Mouse (Mus musculus): ENCODE data around the gene Mcub.
A peak's percentile ranks its signal among the peaks of the same experiment; 100 is the strongest.

The Mcub gene

DNA sequence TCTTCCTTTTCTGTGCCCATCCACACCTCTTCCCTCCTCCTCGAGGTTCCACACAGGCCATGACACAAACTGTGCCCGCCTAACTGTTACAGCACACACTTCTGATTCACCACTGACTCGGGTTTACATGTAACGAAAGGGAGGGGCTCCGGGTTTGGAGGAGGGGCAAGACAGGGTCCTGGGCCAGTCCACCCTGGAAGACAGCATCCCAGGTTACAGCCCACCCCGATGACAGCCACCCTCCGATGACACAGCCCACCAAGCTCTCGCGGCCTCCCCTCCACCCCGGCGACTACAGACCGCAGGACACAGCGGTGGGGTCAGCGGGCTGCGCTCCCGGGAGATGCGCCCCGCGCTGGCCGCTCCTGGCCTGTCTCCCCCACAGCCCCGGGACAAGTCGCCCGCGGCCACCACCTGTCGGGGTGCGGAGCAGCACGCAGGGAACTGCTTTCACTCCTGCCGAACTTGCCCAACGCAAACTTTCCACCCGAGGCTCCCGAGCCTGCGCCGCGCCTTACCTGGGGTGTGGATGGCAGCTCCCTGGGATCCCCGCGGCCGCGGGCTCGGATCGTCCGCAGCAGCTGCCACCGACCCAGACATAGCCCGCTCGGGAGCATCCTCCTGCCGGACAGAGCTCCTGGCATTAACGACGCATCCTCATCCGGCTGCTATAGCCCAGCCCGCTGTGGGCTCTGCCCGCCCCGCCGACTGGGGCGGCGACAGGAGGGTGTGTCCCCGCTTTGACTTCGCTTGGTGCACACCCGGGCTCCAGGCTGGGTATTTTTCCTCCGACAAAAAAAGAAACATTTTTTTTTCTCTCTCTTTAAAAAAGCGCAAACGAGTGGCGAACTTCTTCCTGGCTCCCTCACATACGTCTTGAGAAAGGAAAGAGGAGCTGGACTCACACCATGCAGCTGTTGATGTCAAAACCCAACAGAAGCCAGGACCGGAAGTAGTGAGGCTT, at the start of gene Mcub:
Mcub (minus strand) TSS at position 775 of the 964 bp plus-strand sequence.
- peak; percentile 44 for DNase-seq (ENCODE audit: low read depth, low spot score)

DNA sequence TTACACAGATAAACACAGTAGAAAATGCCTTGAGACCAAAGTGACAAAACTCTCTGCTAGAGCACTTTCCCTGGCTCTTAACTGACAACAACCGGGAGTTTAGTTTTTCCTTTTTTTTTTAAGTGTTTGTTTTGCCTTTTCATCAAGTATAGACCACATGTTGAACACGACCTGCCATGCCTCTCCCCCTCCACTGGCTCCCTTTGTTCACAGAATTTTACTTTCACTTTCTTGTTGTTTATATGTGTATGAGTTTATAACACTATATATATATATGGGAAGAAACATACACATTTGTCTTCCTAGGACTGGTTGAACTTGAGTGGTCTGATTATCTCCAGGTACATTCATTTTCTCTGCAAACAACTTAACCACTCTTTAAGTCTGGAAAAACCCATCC, 42.9 kb upstream of the Mcub start:
- no peak for DNase-seq (ENCODE audit: low read depth, low spot score)

DNA sequence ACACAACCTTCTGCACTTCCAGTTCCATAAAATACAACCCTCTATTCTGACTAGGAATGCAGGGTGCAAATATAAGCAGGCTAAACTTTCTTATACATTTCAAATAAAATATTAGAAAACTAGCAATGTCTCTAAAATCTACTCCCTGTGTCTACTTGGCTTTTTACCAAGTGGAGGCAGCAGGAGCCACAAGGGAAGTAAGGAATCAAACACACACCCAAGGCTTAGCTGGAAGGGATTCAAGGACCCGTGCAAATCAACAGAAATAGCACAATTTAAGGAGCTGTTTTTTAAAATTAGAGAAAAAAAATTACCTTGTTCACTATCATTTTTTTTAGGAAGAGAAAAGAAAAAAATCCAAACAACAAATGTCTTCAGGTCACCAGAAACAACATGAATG, 41.2 kb upstream of the Mcub start:
- no peak for DNase-seq (ENCODE audit: low read depth, low spot score)

DNA sequence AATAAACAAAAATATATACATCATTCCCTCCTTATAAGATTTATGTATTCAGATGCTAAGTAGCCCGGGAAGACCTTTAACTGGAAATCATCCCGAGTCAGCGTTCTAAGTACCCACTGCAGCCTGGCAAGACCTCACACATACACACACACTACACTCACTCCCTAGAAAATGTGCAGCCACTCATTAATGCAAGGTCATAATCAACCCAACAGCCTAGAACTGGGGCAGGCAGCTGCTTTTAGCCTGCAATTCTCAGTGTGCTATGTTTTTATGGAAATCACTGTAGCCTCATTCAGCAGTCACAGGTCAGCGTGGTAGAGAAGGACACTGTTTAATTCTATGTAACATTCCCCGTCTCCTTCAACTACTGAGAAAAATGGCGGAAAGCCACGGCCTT, 36.1 kb upstream of the Mcub start:
- DNase-seq (ENCODE audit: low read depth, low spot score): no peak

DNA sequence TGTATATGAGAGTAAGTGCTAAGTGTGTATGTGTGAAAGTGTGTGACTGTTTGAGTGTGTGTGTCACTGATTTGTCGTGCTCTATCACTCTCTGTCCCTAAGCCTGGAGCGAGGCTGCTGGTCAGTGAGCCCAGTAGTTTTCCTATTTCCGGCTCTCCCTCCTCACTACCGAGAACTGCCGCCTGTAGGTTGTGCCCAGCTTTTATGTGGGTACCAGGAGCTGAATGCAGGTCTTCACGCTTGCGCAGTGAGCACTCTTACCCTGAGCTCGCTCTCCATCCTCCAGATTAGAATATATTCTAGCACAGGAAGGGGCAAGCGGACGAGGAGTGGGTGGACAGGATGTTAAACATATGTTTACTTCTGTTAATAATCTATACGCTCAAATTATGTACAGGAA, 30.9 kb upstream of the Mcub start:
- DNase-seq (ENCODE audit: low read depth, low spot score): no peak

DNA sequence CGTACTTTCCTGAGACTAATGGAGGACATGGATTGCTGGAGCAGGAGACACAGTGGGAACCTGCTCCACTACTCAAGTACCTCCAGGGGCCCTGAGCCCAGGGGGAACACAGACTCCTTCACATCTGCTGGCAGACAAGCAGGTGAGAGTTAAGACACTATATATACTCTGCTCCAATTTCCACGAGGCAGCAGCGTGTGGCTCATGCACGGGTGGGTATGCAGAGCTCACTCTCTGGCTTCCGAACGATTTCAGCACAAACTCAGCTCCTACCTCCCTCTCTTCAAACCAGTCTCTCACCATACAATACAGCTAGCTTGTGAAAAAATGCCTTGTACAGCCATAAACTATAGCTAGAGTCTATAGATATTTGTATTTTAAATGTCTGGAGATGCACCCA, 28.5 kb upstream of the Mcub start:
- DNase-seq (ENCODE audit: low read depth, low spot score): no peak

DNA sequence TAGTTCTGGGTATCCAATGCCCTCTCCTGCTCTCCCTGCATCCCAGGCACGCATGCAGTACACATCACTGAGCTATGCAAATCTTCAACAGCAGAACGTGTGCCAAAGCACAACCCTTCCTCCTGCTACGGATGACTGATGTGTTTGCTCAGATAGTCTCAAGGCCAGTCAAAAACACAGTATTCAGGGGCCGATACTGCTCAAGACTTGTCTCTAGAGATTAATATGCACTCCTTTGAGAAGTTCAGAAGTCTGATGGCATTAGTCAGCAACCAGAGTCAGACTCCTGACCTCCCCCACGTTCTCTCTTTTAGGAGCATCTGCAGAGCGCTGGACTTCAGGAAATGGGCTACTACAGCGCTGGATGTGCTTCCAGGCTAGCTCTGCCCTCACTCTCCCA, 28.0 kb upstream of the Mcub start:
- DNase-seq (ENCODE audit: low read depth, low spot score): no peak

DNA sequence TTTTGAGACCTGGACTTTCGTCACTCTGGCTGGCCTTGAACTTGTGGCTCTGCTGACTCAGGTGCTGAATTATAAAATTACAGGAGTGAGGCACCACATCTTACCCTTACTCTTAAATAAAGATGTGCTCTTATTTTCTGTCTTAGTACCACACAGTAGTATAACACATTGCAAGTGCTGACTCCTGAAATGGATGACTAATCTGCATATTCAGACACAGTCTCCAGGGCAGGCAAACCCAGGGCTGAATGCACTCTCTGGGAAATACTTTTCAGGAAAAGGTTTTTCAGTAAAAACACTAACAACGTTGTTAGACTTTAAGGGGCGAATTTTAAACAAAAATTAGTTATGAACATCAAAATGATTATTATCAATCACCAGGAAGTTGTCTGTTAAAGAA, 27.3 kb upstream of the Mcub start:
- DNase-seq (ENCODE audit: low read depth, low spot score): no peak

DNA sequence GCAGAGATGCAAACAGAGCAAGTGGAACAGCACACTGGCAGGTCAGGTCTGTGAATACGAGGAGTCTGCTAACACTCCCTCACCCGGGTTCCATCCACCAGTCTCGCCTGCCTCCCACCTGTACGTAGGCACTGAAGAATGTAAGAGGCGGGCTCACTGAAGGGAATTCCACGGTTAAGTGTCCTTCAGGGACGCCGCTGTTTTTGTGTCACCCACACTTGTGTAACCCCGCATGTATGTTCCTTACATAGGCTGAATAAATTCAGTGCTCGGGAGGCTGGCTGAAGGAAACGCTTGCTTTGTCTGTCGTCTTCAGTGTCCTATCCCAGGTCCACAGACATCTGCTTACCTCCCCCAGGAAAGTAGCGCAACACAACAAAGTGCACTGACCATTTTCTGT, 17.3 kb upstream of the Mcub start:
- DNase-seq (ENCODE audit: low read depth, low spot score): no peak

DNA sequence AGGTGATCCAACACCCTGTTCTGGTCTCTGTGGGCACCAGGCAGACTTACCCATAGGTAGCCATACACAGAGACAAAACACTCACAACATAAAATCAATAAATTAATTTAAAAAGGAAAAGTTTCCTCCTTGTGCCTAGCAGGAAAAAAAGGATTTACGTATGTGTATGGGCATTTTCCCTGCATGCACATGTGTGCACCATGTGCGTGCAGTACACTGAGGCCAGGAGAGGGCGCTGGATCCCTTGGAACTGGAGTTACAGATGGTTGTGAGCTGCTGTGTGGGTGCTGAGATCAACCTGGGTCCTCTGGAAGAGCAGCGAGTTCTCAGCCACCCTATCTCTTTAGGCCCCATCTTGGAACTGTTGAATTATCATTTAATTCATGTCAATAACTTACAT, 15.3 kb upstream of the Mcub start:
- DNase-seq (ENCODE audit: low read depth, low spot score): no peak

DNA sequence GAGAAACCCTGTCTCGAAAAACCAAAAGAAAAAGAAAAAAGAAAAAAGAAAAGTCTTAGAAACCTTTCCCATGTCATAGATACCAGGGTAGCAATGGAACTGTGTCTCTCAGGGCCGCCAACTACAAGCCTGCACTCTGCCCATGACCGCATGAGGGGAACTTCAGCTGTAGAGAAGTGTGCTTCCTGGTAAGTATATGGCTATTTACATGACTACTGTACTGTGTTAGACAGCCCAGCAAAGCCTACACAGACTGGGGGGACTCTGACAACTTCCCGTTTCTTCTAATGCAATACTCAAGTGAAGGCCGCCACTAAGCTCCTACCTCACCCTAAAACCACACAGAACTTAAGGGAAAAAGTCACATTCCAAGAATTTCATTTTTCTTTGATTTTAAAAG, 14.8 kb upstream of the Mcub start:
- no peak for DNase-seq (ENCODE audit: low read depth, low spot score)

DNA sequence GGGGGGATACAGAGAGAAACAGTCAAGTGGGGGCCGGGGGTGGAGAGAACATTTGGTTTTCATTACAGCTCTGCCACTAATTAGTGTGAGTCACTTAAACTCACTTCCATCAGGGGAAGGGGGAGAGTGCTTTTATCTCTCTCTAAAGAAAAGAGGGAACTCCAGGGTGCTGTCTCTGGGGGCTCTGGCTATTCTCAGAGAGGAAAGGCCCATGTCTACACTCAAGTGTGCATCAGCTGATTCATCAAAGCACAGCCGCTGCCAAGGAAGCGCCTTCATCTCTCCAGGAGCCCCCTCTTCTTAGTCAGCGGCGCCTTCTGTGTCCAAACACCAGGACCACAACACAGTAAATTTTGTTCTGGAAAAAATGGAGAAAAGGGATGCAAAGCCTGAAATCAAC, 12.3 kb upstream of the Mcub start:
- DNase-seq (ENCODE audit: low read depth, low spot score): no peak

DNA sequence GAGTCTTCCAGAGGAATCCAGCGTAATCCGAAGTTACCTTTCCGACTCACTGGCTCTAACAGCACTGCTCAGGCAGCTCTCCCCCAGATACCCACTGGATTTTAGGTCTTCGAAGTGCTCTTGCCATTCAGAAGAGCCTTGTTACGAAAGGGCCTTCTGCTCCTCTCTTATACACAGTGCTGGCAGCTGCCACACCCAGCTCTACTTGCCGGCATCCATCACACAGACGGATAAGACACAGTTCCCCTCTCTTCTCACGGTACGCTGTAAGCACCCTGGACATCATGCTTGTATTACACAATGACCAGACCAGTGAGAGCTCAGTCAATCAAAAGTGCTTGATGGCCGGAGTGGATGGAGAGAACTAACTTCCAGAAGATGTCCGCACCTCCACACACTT, 11.8 kb upstream of the Mcub start:
- DNase-seq (ENCODE audit: low read depth, low spot score): no peak

DNA sequence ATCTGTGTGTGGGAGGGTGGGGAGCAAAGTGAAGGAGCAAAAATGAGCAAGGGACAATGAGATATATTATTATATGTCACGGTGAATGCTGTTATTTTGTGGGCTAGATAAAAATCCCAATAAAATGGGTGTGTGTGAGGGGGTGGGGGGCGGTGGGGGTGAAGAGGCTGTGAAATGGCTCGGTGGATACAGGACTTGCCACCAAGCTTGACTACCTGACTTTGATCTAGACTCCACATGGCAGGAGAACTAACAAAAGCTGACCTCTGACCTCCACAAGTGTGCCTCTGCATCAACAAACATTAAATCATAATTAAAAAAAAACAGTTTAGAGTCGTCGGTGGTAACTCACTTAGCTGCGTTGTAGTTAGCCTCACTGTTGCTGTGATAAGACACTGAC, 9.5 kb upstream of the Mcub start:
- no peak for DNase-seq (ENCODE audit: low read depth, low spot score)

DNA sequence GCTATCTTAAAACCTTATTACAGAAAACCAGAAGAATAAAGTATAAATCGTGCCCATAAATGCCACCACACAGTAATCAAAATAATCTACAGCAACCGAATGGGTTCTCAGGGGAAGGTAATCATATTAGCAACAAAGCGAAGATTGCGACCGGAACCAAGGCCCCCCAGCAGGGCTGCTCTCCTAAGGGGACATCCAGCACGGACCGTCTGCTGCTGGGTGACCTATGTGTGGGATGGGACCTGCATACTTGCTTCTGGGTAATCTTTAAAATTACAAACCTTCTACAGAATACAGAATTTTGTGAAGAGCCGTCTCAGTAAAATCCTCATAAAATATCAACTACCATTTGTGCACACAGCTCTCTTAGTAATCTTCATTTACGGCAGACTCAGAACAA, 8.7 kb upstream of the Mcub start:
- DNase-seq (ENCODE audit: low read depth, low spot score): no peak

DNA sequence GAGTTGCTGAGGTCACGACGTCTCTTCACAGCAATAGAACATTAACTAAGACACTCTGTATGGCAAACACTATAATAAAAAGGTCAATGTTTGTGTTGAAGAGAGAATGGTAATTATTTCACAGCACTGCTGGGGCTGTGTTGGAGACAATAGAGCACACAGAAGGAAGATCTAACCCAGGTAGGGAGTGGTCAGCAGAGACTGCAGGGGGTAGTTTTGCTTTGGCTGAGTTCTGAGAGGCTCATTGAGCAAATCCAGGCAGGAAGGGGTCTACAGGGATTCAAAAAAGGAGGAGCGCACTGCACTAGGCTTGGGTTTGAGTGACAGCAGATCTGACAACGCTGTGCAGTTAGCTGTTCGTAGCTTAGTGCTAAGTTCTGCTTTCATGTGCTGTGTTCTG, 6.3 kb upstream of the Mcub start:
- no peak for DNase-seq (ENCODE audit: low read depth, low spot score)

DNA sequence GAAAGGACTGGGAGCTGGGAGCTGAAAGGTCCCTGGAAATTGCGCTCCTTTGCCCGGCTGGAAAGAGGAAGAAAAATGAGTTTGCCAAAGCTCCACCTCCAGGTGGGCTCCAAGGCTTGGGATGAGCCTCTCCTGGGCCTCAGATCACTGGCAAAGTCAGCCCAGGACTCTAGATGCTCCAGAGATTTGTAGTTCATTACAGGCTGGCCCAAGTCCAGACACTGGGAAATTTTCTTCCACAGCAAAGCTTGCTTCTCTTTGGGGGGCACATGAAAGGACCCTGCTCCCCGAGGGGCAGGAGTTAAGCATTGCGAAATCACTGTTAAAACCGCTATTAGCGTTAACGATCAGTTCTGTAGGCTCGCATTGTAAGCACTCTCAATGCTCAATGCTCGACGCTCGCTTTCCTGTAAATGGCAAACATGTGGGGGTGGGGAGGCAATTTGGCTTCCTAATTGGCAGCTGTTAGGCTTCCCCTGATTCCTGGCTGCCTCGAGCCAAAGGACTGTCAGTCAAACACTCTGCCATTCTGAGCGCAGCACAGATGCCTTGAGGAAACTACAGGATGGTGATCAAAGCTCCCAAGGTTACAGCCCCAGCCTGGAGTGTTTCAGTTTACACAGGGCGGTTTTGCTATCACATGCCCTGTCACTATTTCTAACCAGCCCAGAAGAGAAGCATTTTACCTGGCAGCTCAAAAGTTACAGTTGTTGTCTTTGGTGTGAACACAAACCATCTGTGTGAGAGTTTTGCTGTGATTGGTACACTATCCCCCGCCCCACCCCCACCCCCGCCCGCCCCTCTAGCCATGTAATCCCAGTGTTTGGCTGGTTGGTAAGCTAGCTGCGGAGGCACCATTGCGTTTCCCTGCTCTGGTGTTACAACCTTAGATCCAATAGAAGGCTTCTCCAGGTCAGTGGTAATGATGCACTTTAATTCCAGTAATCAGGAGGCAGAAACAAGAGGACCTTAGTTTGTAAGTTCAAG, 816 bp upstream of the Mcub start:
- peak; percentile 88 for DNase-seq (ENCODE audit: low read depth, low spot score)

DNA sequence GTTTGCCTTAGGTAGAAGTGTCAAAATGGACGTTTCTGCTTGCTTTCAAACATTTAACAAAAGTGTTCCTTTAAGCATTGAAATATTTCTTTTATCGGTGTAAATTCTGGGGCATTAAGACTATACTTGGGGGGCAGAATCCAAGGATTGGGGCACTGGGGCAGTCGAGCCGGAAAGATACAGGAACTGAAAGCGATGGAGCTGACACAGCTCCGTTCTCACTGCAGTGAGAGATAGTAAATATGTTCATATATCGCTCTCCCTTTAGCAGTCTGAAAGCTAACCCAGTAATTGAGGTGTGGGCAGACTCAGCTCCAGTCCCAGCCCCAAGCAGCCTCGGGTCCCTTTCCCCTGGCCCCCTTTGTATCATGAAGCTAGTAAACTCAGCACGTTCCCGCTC, 975 bp downstream of the Mcub start:
- no peak for DNase-seq (ENCODE audit: low read depth, low spot score)

DNA sequence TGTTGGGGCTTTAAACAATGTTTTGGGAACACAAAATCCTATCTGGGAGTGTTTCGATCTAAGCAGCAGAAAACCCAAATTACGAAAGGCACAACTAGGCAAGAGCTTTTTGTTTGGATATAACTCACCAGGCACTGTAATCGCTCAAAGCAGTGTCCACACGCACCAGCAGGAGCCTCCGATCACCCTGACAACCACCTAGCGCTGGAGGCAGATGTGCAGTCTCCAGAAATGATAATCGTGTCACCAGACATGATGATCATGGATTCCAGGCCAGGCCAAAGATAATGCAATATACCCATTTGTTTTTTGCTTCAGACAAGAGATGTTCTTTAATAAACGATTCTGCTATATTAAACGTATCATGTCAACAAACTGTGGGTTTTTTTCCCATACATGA, 2.1 kb downstream of the Mcub start:
- no peak for DNase-seq (ENCODE audit: low read depth, low spot score)

DNA sequence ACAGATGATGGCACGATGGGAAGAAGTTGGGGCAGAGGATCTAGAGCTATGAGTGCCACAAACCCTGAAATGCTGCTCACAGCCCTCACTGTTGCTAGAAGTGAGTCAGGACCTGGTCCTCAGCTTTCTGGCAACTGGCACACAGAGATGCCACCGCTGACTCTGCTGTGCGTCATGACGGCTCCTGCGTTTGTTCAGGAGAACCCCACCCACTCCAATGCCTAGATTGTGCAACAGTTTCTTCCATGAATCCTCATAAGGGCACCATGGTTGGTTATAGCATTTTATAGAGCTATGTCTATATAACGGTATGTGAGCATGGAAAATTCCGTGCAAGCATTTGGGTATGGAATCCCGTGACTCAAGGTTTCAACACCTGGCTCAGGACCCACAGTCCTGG, 5.3 kb downstream of the Mcub start:
- DNase-seq (ENCODE audit: low read depth, low spot score): no peak

DNA sequence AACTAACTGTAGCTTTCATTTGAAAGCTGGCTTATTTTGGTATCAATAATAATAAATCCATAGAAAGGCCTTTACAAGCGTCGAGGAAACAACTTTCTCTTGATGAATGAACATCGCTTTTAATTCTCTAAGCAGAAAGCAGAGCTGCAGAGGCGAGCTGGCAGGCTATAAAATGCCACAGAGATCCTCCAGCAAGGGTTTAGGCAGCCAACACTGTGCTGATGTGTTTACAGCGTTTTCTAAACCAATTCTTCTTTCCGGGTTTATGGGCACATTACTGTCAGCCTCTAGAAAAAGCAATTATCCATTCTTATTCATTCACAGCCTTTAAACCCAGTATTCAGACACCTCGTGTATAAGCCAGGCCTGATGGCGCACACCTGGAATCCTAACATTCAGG, 7.5 kb downstream of the Mcub start:
- no peak for DNase-seq (ENCODE audit: low read depth, low spot score)

DNA sequence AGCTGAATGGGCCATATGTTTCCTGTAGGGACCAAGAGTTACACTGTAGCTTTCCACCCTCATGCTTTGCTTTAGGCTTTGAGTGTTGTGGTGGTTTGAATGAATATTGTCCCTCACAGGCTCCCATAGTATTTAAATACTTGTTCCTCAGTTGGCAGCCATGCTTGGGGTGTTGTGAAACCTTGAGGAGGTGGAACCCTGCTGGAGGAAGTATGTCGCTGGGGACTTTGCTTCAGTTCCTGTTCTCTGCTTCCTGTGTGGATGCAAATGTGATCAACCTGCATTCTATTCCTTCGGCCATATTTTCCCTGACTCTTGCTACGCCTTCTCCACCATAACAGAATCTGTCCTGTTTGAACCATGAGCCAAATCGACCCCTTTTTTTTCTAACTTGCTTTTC, 16.7 kb downstream of the Mcub start:
- no peak for DNase-seq (ENCODE audit: low read depth, low spot score)

All from forelimb bud, embryonic 11.5 days (tissue).